Mouse (Mus musculus) hindbrain, embryonic 10.5 days (tissue): Measurements from ENCODE around the gene Timmdc1. TPM values are rescaled to one million over a fixed set of nuclear protein-coding genes. Genes with fewer than 3 reads are reported as not detected.

ENCODE experiments used
- DNase-seq: peaks from one replicate; pipeline ENCODE4 v3.0.0-alpha.2; 2017; ENCODE audit warnings: low spot score
- H3K27ac ChIP-seq: fragments of 300-500 bp; sonication (generic); 2 replicates; pipeline ENCODE4 v1.5.1; 2016; ENCODE audit warnings: mild to moderate bottlenecking, moderate library complexity
- H3K27me3 ChIP-seq: fragments of 300-500 bp; sonication (generic); 2 replicates; pipeline ENCODE4 v1.6.1; 2016; ENCODE audit warnings: mild to moderate bottlenecking; ENCODE audit not compliant: poor library complexity, insufficient read depth, severe bottlenecking
- H3K36me3 ChIP-seq: fragments of 300-500 bp; sonication (generic); 2 replicates; pipeline ENCODE4 v1.6.1; 2016; ENCODE audit warnings: mild to moderate bottlenecking, moderate library complexity
- H3K4me1 ChIP-seq: fragments of 300-500 bp; sonication (generic); replicated peaks from 2 replicates; pipeline ENCODE4 v1.6.1; 2016; ENCODE audit warnings: mild to moderate bottlenecking
- H3K4me3 ChIP-seq: fragments of 300-500 bp; sonication (generic); 2 replicates; pipeline ENCODE4 v1.5.1; 2016; ENCODE audit warnings: mild to moderate bottlenecking, moderate library complexity
- H3K9me3 ChIP-seq: fragments of 300-500 bp; sonication (generic); 2 replicates; pipeline ENCODE4 v1.6.1; 2016; ENCODE audit warnings: mild to moderate bottlenecking, moderate library complexity
- WGBS: fragments of 180-500 bp; shearing (Covaris S2); methylation state at CpG from one replicate; pipeline ENCODE4 v1.1.7; 2016; 5-methylcytosine and 5-hydroxymethylcytosine counted together
- polyA plus RNA-seq: library from polyadenylated mRNA; unstranded; fragments of >200 nt; fragmentation: Nextera tagmentation; extraction: Ambion mirVana; gene quantifications from 2 replicates; pipeline ENCODE4 v1.2.1, GENCODE M21; 2016

Gene Timmdc1
- polyA plus RNA-seq, 1 experiment from 2014 or later: 36.1 TPM

DNA sequence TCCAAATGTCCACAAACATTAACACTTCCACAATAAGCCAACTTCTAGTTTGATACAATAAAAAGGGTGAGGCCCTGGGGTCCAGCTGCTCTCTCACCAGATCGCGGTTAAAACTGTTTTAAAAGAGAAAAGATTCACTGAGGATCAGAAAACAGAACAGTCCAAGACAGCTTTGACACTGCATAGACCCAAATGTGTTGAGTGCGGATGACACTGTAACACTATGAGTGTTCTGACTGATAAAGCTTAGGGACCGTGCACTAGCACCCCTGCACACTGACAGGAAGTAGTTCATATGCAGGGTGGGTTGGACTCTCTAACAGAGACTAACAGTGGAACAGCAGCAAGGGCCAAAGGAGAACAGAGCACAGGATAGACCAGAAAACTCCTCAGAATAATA lies 68.5 kb downstream of the Timmdc1 start:
- WGBS: 91% methylated on average over 4 of the region's 4 CpGs
- H3K9me3 ChIP-seq: no peaks in the 10 kb centered on the region
- H3K4me1 ChIP-seq: peaks cover 32% of the 10 kb centered on the region
- H3K27ac ChIP-seq: no peak overlapping the region
- no peaks in the 10 kb centered on the region for H3K27me3 ChIP-seq
- no peak for DNase-seq
- no peak overlapping the region for H3K4me3 ChIP-seq
- peaks cover 17% of the 10 kb centered on the region for H3K36me3 ChIP-seq

- Histone ChIP-seq H3K4me1 (peaks cover 32% of the 10 kb centered on the region), H3K9me3 (no peaks in the 10 kb centered on the region), H3K4me3 (peak overlapping the region; percentile 79), H3K27me3 (no peaks in the 10 kb centered on the region), H3K27ac (peak overlapping the region; percentile 98), H3K36me3 (peaks cover 25% of the 10 kb centered on the region)
- DNase-seq: no peak
- 39% methylated on average over 3 of the region's 3 CpGs for WGBS
These were observed 69.3 kb downstream of the Timmdc1 start for GRCm38 (mm10) chr16:38453203-38453553.

DNA sequence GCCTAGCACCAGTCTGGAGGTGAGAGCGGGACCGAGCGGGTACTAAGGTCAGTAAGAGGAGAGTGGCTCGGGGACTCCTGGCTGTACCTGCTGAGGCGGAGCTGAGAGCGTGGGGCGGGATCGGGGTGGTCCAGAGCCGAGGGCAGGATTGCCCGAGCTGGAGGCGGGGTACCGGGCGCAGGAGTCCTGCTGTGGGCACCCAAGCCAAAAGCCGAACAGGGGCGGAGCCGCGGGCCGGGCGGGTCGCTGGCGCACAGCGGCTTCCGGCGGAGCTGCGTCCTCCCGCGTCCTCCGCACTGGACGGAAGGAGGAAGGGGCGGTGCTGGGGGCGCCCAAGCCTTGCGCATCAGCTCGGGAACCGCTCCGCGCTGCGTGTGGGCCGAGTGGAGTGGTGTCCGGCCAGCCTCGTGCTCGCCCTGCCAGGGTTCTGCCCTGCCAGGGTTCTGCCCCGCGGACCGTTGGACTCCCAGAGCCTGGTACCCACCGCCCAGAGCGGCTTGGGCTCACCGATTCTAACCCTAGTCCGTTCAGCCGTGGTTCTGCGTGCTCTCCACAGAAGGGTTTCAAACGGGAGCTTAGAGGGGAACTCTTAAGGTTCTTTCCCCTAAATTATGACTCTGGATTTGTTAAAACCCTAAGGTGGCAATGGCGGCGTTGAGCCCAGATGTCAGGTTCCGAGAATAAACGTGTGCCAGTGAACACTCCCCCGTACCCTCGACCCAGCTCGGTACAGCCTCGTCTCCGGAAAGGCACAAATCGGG lies 69.8 kb downstream of the Timmdc1 start, which contains the start of gene Adprh:
Gene Adprh, minus strand, starts transcription at position 262 of the 761 bp plus-strand sequence.
- WGBS: 1% methylated on average over 61 of the region's 61 CpGs

GRCm38 (mm10) chr16:38451421-38452205 lies 70.8 kb downstream of the Timmdc1 start:
- Histone ChIP-seq H3K4me3 (peak overlapping the region; percentile 79), H3K27ac (peak overlapping the region; percentile 98), H3K27me3 (no peaks in the 10 kb centered on the region), H3K9me3 (no peaks in the 10 kb centered on the region), H3K36me3 (peaks cover 41% of the 10 kb centered on the region), H3K4me1 (peaks cover 26% of the 10 kb centered on the region)
- 48% methylated on average over 12 of the region's 12 CpGs for WGBS
- peak; percentile 29 for DNase-seq

More for the DNA sequence above, 69.8 kb downstream of the Timmdc1 start, which contains the start of gene Adprh:
- peak; percentile 90 for DNase-seq
- H3K4me1 ChIP-seq: peaks cover 32% of the 10 kb centered on the region
- H3K27ac ChIP-seq: peak within 1 kb of the TSS; percentile 98
- peak within 1 kb of the TSS; percentile 79 for H3K4me3 ChIP-seq
- no peaks in the 10 kb centered on the region for H3K9me3 ChIP-seq
- H3K27me3 ChIP-seq: no peaks in the 10 kb centered on the region
- peaks cover 30% of the 10 kb centered on the region for H3K36me3 ChIP-seq

DNA sequence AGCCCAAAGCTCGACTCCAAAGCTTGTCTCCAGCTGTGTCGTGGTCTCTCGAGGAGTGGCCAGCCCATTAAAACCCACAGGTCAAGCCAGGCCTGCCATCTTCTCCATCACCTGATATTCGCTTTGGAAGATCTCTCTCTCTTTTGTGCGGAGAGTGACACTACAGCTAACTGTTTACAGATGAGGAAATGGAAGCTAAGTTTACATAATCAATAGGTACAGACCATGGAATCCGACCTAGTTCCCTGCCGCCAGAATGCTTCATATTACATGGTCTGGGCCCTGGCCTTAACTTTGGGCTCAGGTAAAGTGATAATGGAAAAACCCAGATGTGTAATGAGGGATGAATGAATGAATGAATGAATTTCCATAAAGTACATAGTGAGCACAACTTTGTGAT lies 71.8 kb downstream of the Timmdc1 start:
- 0 out of 2 replicates have a peak, but pooled peaks cover 1% of the 10 kb centered on the region for H3K9me3 ChIP-seq
- H3K4me3 ChIP-seq: no peak overlapping the region
- no peaks in the 10 kb centered on the region for H3K27me3 ChIP-seq
- DNase-seq: no peak
- WGBS: 93% methylated on average over 7 of the region's 7 CpGs
- no peak overlapping the region for H3K27ac ChIP-seq
- peaks cover 26% of the 10 kb centered on the region for H3K4me1 ChIP-seq
- peaks cover 50% of the 10 kb centered on the region for H3K36me3 ChIP-seq

DNA sequence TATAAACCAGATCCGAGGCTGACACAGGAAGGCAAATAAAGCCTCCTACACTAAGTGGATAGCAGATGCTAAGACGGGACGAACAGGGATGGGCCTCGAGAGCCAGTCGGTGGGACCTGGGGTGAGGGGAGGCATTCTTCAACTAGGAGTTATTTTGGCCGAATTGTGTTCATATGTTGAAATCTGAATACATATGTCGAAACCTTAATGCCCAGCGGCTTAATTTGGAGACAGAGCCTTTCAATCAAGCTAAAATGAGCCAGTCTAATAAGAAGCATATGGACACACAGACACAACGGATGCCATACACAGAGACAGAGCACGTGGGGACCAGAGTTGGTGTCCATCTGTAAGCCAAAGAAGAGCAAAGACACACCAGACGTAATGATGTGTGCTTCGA lies 74.0 kb downstream of the Timmdc1 start:
- H3K36me3 ChIP-seq: peaks cover 72% of the 10 kb centered on the region
- H3K9me3 ChIP-seq: 0 out of 2 replicates have a peak, but pooled peaks cover 3% of the 10 kb centered on the region
- H3K4me1 ChIP-seq: peaks cover 26% of the 10 kb centered on the region
- H3K4me3 ChIP-seq: no peak overlapping the region
- no peak overlapping the region for H3K27ac ChIP-seq
- no peak for DNase-seq
- WGBS: 91% methylated on average over 12 of the region's 12 CpGs
- no peaks in the 10 kb centered on the region for H3K27me3 ChIP-seq

Other genes with a start within 250 kb of the Timmdc1 start
- not detected in 2 replicates for gene Nr1i2, start 227.8 kb downstream of the Timmdc1 start, polyA plus RNA-seq
- gene Maats1, start 180.5 kb downstream of the Timmdc1 start, polyA plus RNA-seq: 0.60 and 2.0 TPM in 2 replicates
- gene Cox17, start 175.7 kb downstream of the Timmdc1 start, polyA plus RNA-seq: 142 and 146 TPM in 2 replicates
- not detected in 2 replicates for gene Gm21987, start 175.6 kb downstream of the Timmdc1 start, polyA plus RNA-seq
- gene Popdc2, start 160.5 kb downstream of the Timmdc1 start, polyA plus RNA-seq: 0.68 and 1.6 TPM in 2 replicates
- gene Pla1a, start 89.5 kb downstream of the Timmdc1 start, polyA plus RNA-seq: 0.10 and 0.27 TPM in 2 replicates
- gene Adprh, start 70.0 kb downstream of the Timmdc1 start, polyA plus RNA-seq: 143 and 164 TPM in 2 replicates
- gene Cd80, start 67.1 kb downstream of the Timmdc1 start, polyA plus RNA-seq: 0.41 and 0.52 TPM in 2 replicates
- 61.3 and 66.9 TPM in 2 replicates for gene Poglut1, start 27.6 kb upstream of the Timmdc1 start, polyA plus RNA-seq
- 69.4 and 92.4 TPM in 2 replicates for gene Tmem39a, start 36.0 kb upstream of the Timmdc1 start, polyA plus RNA-seq
- 8.8 and 9.0 TPM in 2 replicates for gene Arhgap31, start 190.6 kb upstream of the Timmdc1 start, polyA plus RNA-seq
- 25.5 and 25.6 TPM in 2 replicates for gene B4galt4, start 219.6 kb upstream of the Timmdc1 start, polyA plus RNA-seq